Mouse (Mus musculus): ENCODE measurements around the gene Olfr1336. TPM values are rescaled to one million over a fixed set of nuclear protein-coding genes. Genes with fewer than 3 reads are reported as not detected.

Olfr1336 gene
- 0.01 TPM in 1 of 2 replicates, not detected in the other for polyA plus RNA-seq (2012; ENCODE audit: insufficient read depth, low replicate concordance)

DNA sequence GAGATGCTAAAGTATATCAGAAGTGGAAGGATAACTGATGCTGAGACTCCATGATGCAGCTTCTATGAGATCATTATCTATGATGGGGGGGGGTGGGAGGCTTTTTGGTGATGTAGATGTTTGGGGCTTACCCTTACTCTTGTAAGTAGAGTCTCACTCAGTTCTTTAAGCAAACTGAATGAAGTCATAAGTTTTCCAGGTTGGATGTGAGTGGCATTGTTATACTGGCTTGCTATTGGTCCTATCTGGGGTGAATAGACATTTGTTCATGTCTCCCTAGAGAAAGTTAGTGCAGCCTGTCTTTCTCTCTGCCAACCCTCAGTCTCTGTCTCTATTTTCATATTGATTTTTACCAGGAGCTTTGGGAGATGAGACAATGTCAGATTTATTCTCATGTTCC is at the start of gene Olfr1336:
Gene Olfr1336 (plus strand): TSS at position 301 of the 400 bp plus-strand sequence.
- TF ChIP-seq FLI1 (IDR thresholded peaks at IDR 0.05; ENCODE audit: low read length): no peak
- no peak for TF ChIP-seq GATA1 (IDR thresholded peaks at IDR 0.05; ENCODE audit: borderline replicate concordance, low read length)
- Histone ChIP-seq H3K4me1 (no peaks in the 10 kb centered on the region), H3K36me3 (replicated peaks; ENCODE audit: low read length) (no peaks in the 10 kb centered on the region), H3K9me3 (peaks cover 3% of the 10 kb centered on the region; the same call in 1 of the 2 replicates), H3K4me3 (replicated peaks) (no peak within 1 kb of the TSS), H3K27me3 (replicated peaks) (no peaks in the 10 kb centered on the region)

DNA sequence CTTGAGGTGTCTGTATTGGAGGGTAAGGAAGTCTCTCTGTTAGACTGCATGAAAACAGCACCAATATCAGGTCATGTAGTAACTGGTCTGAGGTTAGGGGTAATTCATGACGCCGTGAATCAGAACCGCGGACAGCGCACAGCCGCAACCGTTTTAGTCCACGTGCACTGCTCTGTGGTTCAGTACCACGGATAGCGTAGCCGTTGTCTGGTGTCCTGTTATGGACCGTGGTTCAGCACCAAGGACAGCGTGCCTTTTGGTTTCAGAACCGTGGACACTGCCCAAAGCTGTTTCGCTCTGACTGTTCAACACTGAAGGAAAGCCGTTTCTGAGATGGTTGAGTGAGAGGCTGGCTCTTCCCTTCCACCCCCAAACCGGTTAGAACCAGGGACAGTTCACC is 45.9 kb upstream of the Olfr1336 start, which contains the start of gene Gm20715:
Gene Gm20715 (plus strand): TSS at position 235 of the 400 bp plus-strand sequence.
- peaks cover 6% of the 10 kb centered on the region; the same call in 1 of the 2 replicates for H3K9me3 ChIP-seq
- peak within 1 kb of the TSS; percentile 53 for H3K4me3 ChIP-seq (replicated peaks)
- peaks cover 4% of the 10 kb centered on the region for H3K4me1 ChIP-seq
- no peaks in the 10 kb centered on the region for H3K36me3 ChIP-seq (replicated peaks; ENCODE audit: low read length)
- H3K27me3 ChIP-seq (replicated peaks): peaks cover under 1% of the 10 kb centered on the region
- TF ChIP-seq GATA1 (IDR thresholded peaks at IDR 0.05; ENCODE audit: borderline replicate concordance, low read length) (no peak), FLI1 (IDR thresholded peaks at IDR 0.05; ENCODE audit: low read length) (no peak)

DNA sequence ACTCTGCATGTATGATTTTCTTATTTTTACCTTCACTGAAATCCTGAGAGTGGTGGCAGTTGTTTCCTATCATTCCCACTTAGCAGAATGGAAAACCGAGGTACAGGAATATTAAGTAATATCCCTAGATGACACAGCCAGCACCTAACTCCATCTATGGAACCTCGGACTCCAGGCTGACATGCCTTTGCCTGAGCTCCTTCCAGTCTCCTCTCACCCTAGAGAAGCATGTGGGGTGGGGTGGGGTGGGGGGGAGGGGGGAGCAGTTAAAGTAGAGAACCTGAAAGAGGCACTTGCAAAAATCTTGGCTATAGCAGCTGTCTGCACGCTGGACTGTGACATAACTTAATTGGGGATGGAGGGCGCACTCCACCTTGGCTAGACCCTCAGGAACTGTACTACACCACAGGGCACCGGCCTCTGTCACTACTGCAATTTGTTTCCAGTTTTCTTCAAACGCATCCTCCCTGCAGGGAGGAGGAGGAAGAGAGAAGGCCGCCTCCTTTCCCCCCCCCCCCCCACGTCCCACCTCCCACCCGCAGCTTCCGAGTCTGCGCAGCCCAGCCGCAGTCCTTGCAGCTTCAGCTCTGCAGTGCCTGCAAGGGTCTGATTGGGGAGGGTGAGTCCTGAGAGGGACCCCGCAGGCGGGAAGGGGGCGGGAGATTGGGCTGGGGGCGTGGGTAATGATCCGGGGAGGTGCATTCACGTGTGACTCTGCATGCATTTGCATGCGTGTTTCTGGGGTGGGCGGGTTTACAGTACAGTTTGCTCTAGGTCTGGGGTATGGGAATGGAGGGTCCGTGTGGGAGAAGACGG is 41.1 kb upstream of the Olfr1336 start:
- Histone ChIP-seq H3K4me1 (peaks cover 4% of the 10 kb centered on the region), H3K27me3 (replicated peaks) (peaks cover 7% of the 10 kb centered on the region), H3K4me3 (replicated peaks) (no peak overlapping the region), H3K9me3 (peaks cover 6% of the 10 kb centered on the region; the same call in 1 of the 2 replicates), H3K36me3 (replicated peaks; ENCODE audit: low read length) (no peaks in the 10 kb centered on the region)
- no peak for TF ChIP-seq FLI1 (IDR thresholded peaks at IDR 0.05; ENCODE audit: low read length)
- TF ChIP-seq GATA1 (IDR thresholded peaks at IDR 0.05; ENCODE audit: borderline replicate concordance, low read length): no peak

DNA sequence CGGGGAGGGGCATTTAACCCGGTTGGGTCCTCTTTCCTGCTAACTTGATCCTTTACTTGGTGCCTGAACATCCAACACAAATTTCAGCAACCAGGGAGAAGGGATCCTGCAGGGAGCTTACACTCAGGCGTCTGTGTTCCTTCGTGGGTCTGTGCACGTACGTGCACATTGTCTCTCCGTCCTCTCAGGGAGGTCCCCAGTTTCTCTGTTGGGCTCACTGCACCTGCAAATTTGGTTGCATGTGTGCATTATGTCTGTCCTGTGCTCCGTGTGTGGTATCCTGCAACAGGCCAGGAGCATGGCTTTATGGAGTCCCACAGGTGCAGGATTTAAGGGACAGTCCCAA is 40.6 kb upstream of the Olfr1336 start:
- no peaks in the 10 kb centered on the region for H3K36me3 ChIP-seq (replicated peaks; ENCODE audit: low read length)
- H3K27me3 ChIP-seq (replicated peaks): peaks cover 7% of the 10 kb centered on the region
- peaks cover 6% of the 10 kb centered on the region; the same call in 1 of the 2 replicates for H3K9me3 ChIP-seq
- no peak overlapping the region for H3K4me3 ChIP-seq (replicated peaks)
- no peaks in the 10 kb centered on the region; the same call in 1 of the 2 replicates for H3K4me1 ChIP-seq
- TF ChIP-seq FLI1 (IDR thresholded peaks at IDR 0.05; ENCODE audit: low read length) (no peak), GATA1 (IDR thresholded peaks at IDR 0.05; ENCODE audit: borderline replicate concordance, low read length) (no peak)

- TF ChIP-seq FLI1 (IDR thresholded peaks at IDR 0.05; ENCODE audit: low read length): no peak
- no peak for TF ChIP-seq GATA1 (IDR thresholded peaks at IDR 0.05; ENCODE audit: borderline replicate concordance, low read length)
- no peaks in the 10 kb centered on the region for H3K36me3 ChIP-seq (replicated peaks; ENCODE audit: low read length)
- no peaks in the 10 kb centered on the region for H3K4me1 ChIP-seq
- H3K9me3 ChIP-seq: peaks cover 9% of the 10 kb centered on the region; the same call in 1 of the 2 replicates
- H3K27me3 ChIP-seq (replicated peaks): peaks cover 7% of the 10 kb centered on the region
- H3K4me3 ChIP-seq (replicated peaks): no peak overlapping the region
Measured at GRCm38 (mm10) chr7:6419894-6420293, 36.1 kb upstream of the Olfr1336 start.

DNA sequence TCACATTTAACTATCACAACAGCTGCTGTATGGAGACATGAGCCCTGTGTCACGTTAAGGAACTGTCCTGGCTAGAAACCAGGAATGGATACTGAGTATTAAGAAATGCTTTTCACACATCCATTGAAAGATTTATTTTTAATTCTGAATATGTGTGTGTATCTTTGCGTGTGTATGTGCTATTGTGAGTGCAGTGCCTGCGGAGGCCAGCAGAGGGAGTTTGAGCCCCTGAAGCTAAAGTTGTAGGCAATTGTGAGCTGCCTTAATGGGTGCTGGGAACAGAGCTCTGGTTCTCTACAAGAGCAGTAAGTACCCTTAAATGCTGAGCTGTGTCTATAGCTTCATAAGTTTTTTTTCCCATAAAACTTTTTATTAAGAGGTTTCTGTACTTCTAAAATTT is 26.6 kb upstream of the Olfr1336 start:
- Histone ChIP-seq H3K4me1 (no peaks in the 10 kb centered on the region), H3K4me3 (replicated peaks) (no peak overlapping the region), H3K9me3 (peaks cover 16% of the 10 kb centered on the region), H3K27me3 (replicated peaks) (no peaks in the 10 kb centered on the region), H3K36me3 (replicated peaks; ENCODE audit: low read length) (no peaks in the 10 kb centered on the region)
- no peak for TF ChIP-seq GATA1 (IDR thresholded peaks at IDR 0.05; ENCODE audit: borderline replicate concordance, low read length)
- no peak for TF ChIP-seq FLI1 (IDR thresholded peaks at IDR 0.05; ENCODE audit: low read length)

GRCm38 (mm10) chr7:6430342-6430741 is 25.6 kb upstream of the Olfr1336 start:
- peaks cover 2% of the 10 kb centered on the region for H3K4me1 ChIP-seq
- no peak for TF ChIP-seq FLI1 (IDR thresholded peaks at IDR 0.05; ENCODE audit: low read length)
- TF ChIP-seq GATA1 (IDR thresholded peaks at IDR 0.05; ENCODE audit: borderline replicate concordance, low read length): no peak
- H3K4me3 ChIP-seq (replicated peaks): no peak overlapping the region
- no peaks in the 10 kb centered on the region for H3K27me3 ChIP-seq (replicated peaks)
- no peaks in the 10 kb centered on the region for H3K36me3 ChIP-seq (replicated peaks; ENCODE audit: low read length)
- peaks cover 16% of the 10 kb centered on the region for H3K9me3 ChIP-seq

GRCm38 (mm10) chr7:6438388-6438787 is 17.6 kb upstream of the Olfr1336 start, which contains the start of gene Olfr1344:
TSS of gene Olfr1344 (plus strand) at chr7:6438688.
- peaks cover 10% of the 10 kb centered on the region; the same call in 1 of the 2 replicates for H3K9me3 ChIP-seq
- H3K4me1 ChIP-seq: peaks cover 10% of the 10 kb centered on the region
- H3K36me3 ChIP-seq (replicated peaks; ENCODE audit: low read length): no peaks in the 10 kb centered on the region
- TF ChIP-seq FLI1 (IDR thresholded peaks at IDR 0.05; ENCODE audit: low read length): no peak
- TF ChIP-seq GATA1 (IDR thresholded peaks at IDR 0.05; ENCODE audit: borderline replicate concordance, low read length): no peak
- peaks cover 5% of the 10 kb centered on the region for H3K27me3 ChIP-seq (replicated peaks)
- no peak within 1 kb of the TSS for H3K4me3 ChIP-seq (replicated peaks)

DNA sequence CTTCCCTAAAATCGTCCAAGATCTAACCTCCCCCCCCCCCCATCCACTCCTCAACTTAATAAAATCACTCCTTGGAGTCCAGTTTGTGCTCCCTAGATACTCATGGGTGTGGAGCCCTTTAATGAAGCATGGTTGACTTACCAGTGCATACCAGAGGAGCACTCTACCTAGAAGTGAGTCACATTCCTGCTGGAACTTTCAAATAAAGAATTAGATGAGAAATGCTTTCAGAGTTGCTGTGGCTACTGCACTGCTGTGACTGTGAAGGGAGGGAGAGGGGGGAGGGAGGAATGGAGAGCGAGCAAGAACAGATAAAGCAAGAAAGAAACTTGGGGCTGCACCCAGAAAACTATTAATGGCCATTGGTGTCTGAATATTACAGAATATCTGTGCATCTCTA is 14.8 kb upstream of the Olfr1336 start:
- Histone ChIP-seq H3K9me3 (peaks cover 10% of the 10 kb centered on the region; the same call in 1 of the 2 replicates), H3K4me1 (peaks cover 5% of the 10 kb centered on the region; the same call in 1 of the 2 replicates), H3K36me3 (replicated peaks; ENCODE audit: low read length) (no peaks in the 10 kb centered on the region), H3K27me3 (replicated peaks) (peaks cover 5% of the 10 kb centered on the region), H3K4me3 (replicated peaks) (no peak overlapping the region)
- TF ChIP-seq GATA1 (IDR thresholded peaks at IDR 0.05; ENCODE audit: borderline replicate concordance, low read length): no peak
- TF ChIP-seq FLI1 (IDR thresholded peaks at IDR 0.05; ENCODE audit: low read length): no peak

- Histone ChIP-seq H3K36me3 (replicated peaks; ENCODE audit: low read length) (no peaks in the 10 kb centered on the region), H3K27me3 (replicated peaks) (peaks cover 7% of the 10 kb centered on the region), H3K4me1 (no peaks in the 10 kb centered on the region), H3K4me3 (replicated peaks) (no peak overlapping the region), H3K9me3 (peaks cover 9% of the 10 kb centered on the region)
- TF ChIP-seq GATA1 (IDR thresholded peaks at IDR 0.05; ENCODE audit: borderline replicate concordance, low read length) (no peak), FLI1 (IDR thresholded peaks at IDR 0.05; ENCODE audit: low read length) (no peak)
Measured at GRCm38 (mm10) chr7:6447771-6448170, 8.2 kb upstream of the Olfr1336 start.

All from megakaryocyte, embryonic 14.5 days (primary cell).